Mouse (Mus musculus) cerebellum, adult 11-12 months (tissue): ENCODE results near the gene Cand2.

ENCODE experiments used
- DNase-seq: peaks from one replicate; pipeline ENCODE4 v3.0.0; 2022

Cand2 gene

GRCm38 (mm10) chr6:115774501-115774921 is at the start of gene Cand2:
Gene Cand2, plus strand, starts transcription at chr6:115774538.
- DNase-seq, result peak; percentile 56

GRCm38 (mm10) chr6:115727108-115727507 is 47.2 kb upstream of the Cand2 start:
- DNase-seq, result no peak

GRCm38 (mm10) chr6:115727570-115727969 is 46.8 kb upstream of the Cand2 start:
- DNase-seq, result no peak

GRCm38 (mm10) chr6:115730560-115731342 is 43.6 kb upstream of the Cand2 start:
- no peak for DNase-seq

- no peak for DNase-seq
Measured at GRCm38 (mm10) chr6:115732341-115732928, 41.9 kb upstream of the Cand2 start.

- DNase-seq, result no peak
Measured at GRCm38 (mm10) chr6:115734909-115735308, 39.4 kb upstream of the Cand2 start.

- no peak for DNase-seq
Measured at GRCm38 (mm10) chr6:115739056-115739455, 35.3 kb upstream of the Cand2 start.

GRCm38 (mm10) chr6:115743569-115743968 is 30.8 kb upstream of the Cand2 start:
- no peak for DNase-seq

GRCm38 (mm10) chr6:115746326-115746725 is 28.0 kb upstream of the Cand2 start:
- DNase-seq, result no peak

- DNase-seq, result no peak
Measured at GRCm38 (mm10) chr6:115755536-115755935, 18.8 kb upstream of the Cand2 start.

GRCm38 (mm10) chr6:115758981-115759435 is 15.3 kb upstream of the Cand2 start:
- no peak for DNase-seq

- no peak for DNase-seq
Measured at GRCm38 (mm10) chr6:115759461-115759860, 14.9 kb upstream of the Cand2 start.

GRCm38 (mm10) chr6:115760137-115760536 is 14.2 kb upstream of the Cand2 start:
- no peak for DNase-seq

GRCm38 (mm10) chr6:115760982-115761381 is 13.4 kb upstream of the Cand2 start:
- no peak for DNase-seq

- no peak for DNase-seq
Measured at GRCm38 (mm10) chr6:115761995-115762756, 12.2 kb upstream of the Cand2 start, which contains the start of gene Tmem40. Gene Tmem40, minus strand, starts transcription at chr6:115762410.

GRCm38 (mm10) chr6:115764179-115764578 is 10.2 kb upstream of the Cand2 start:
- no peak for DNase-seq

- no peak for DNase-seq
Measured at GRCm38 (mm10) chr6:115767357-115767756, 7.0 kb upstream of the Cand2 start.

GRCm38 (mm10) chr6:115768207-115768606 is 6.1 kb upstream of the Cand2 start:
- DNase-seq, result no peak

GRCm38 (mm10) chr6:115770059-115770670 is 4.2 kb upstream of the Cand2 start:
- DNase-seq, result no peak

- DNase-seq, result no peak
Measured at GRCm38 (mm10) chr6:115770852-115771251, 3.5 kb upstream of the Cand2 start.

- DNase-seq, result no peak
Measured at GRCm38 (mm10) chr6:115772201-115772600, 2.1 kb upstream of the Cand2 start.

GRCm38 (mm10) chr6:115772604-115773003 is 1.7 kb upstream of the Cand2 start:
- DNase-seq, result no peak

GRCm38 (mm10) chr6:115773966-115774413 is 348 bp upstream of the Cand2 start:
- peak; percentile 38 for DNase-seq
